Mouse (Mus musculus) forebrain, embryonic 14.5 days (tissue): Measurements from ENCODE around the gene Cntn4. TPM values are rescaled to one million over a fixed set of nuclear protein-coding genes. Genes with fewer than 3 reads are reported as not detected.

Source experiments
- ATAC-seq: fragments of 200-750 bp; cut with Nextera tagmentation; 2 replicates; pipeline ENCODE4 v1.8.0; 2017; ENCODE audit warnings: mild to moderate bottlenecking, moderate library complexity
- DNase-seq: peaks from one replicate; pipeline ENCODE4 v3.0.0-alpha.2; 2015; ENCODE audit warnings: low spot score
- H3K27ac ChIP-seq: fragments of 300-500 bp; sonication (generic); 2 replicates; pipeline ENCODE4 v1.5.1; 2014; ENCODE audit warnings: low read depth, mild to moderate bottlenecking, control low read depth, low read length, moderate library complexity
- H3K27me3 ChIP-seq: fragments of 300-500 bp; sonication (generic); replicated peaks from 2 replicates; pipeline ENCODE4 v1.6.1; 2014; ENCODE audit warnings: low read length, control low read depth, mixed read lengths; ENCODE audit not compliant: control insufficient read depth, insufficient read depth
- H3K36me3 ChIP-seq: fragments of 300-500 bp; sonication (generic); 2 replicates; pipeline ENCODE4 v1.6.1; 2014; ENCODE audit warnings: low read length, control low read depth; ENCODE audit not compliant: control insufficient read depth, insufficient read depth
- H3K4me1 ChIP-seq: fragments of 300-500 bp; sonication (generic); 2 replicates; pipeline ENCODE4 v1.6.1; 2014; ENCODE audit warnings: antibody characterized with exemption, low read length, control low read depth; ENCODE audit not compliant: control insufficient read depth, insufficient read depth
- H3K4me2 ChIP-seq: fragments of 300-500 bp; sonication (generic); 2 replicates; pipeline ENCODE4 v1.6.1; 2014; ENCODE audit warnings: mild to moderate bottlenecking, control low read depth, low read length
- H3K4me3 ChIP-seq: fragments of 300-500 bp; sonication (generic); 2 replicates; pipeline ENCODE4 v1.5.1; 2014; ENCODE audit warnings: low read depth, low read length, control low read depth
- H3K9ac ChIP-seq: fragments of 300-500 bp; sonication (generic); 2 replicates; pipeline ENCODE4 v1.6.1; 2014; ENCODE audit warnings: mild to moderate bottlenecking, low read length, control low read depth, moderate library complexity
- H3K9me3 ChIP-seq: fragments of 300-500 bp; sonication (generic); replicated peaks from 2 replicates; pipeline ENCODE4 v1.6.1; 2016; ENCODE audit warnings: low read length, control low read depth, mixed read lengths; ENCODE audit not compliant: control insufficient read depth
- WGBS: fragments of 180-500 bp; shearing (Covaris S2); extraction: QIAGEN DNeasy Blood & Tissue Kit; methylation state at CpG from one replicate; pipeline ENCODE4 v1.1.7; 2014; 5-methylcytosine and 5-hydroxymethylcytosine counted together
- polyA plus RNA-seq: library from polyadenylated mRNA; unstranded; fragments of >200 nt; fragmentation: Nextera tagmentation; extraction: Ambion mirVana; gene quantifications from 2 replicates; pipeline ENCODE4 v1.2.1, GENCODE M21; 2014

Cntn4 gene
- polyA plus RNA-seq, 1 experiment from 2014 or later = 6.6 TPM

- H3K27me3 ChIP-seq = no peaks in the 10 kb centered on the region
- ATAC-seq = no peak
- 57% methylated on average over 3 of the region's 3 CpGs for WGBS
- H3K36me3 ChIP-seq = no peaks in the 10 kb centered on the region
- DNase-seq = no peak
- no peaks in the 10 kb centered on the region for H3K4me1 ChIP-seq
- no peak overlapping the region for H3K9ac ChIP-seq
- no peak overlapping the region for H3K27ac ChIP-seq
- no peak overlapping the region for H3K4me2 ChIP-seq
- no peak overlapping the region for H3K4me3 ChIP-seq
- no peaks in the 10 kb centered on the region for H3K9me3 ChIP-seq
Measured at GRCm38 (mm10) chr6:106441246-106441645, 763.8 kb downstream of the Cntn4 start.

- WGBS = 53% methylated on average over 3 of the region's 3 CpGs
- H3K9me3 ChIP-seq = no peaks in the 10 kb centered on the region
- no peak overlapping the region for H3K4me3 ChIP-seq
- H3K4me2 ChIP-seq = no peak overlapping the region
- no peaks in the 10 kb centered on the region for H3K27me3 ChIP-seq
- no peak overlapping the region for H3K27ac ChIP-seq
- peak; percentile 25 for DNase-seq
- ATAC-seq = no peak
- H3K36me3 ChIP-seq = no peaks in the 10 kb centered on the region
- no peak overlapping the region for H3K9ac ChIP-seq
- H3K4me1 ChIP-seq = no peaks in the 10 kb centered on the region; the same call in 1 of the 2 replicates
Measured at GRCm38 (mm10) chr6:106454131-106454838, 776.8 kb downstream of the Cntn4 start.

- DNase-seq = peak; percentile 42
- H3K4me2 ChIP-seq = no peak overlapping the region
- no peaks in the 10 kb centered on the region for H3K27me3 ChIP-seq
- no peak overlapping the region for H3K27ac ChIP-seq
- no peaks in the 10 kb centered on the region for H3K9me3 ChIP-seq
- H3K9ac ChIP-seq = no peak overlapping the region
- ATAC-seq = peak; percentile 88
- no peaks in the 10 kb centered on the region; the same call in 1 of the 2 replicates for H3K4me1 ChIP-seq
- no peaks in the 10 kb centered on the region for H3K36me3 ChIP-seq
- WGBS = 46% methylated on average over 3 of the region's 3 CpGs
- no peak overlapping the region for H3K4me3 ChIP-seq
Measured at GRCm38 (mm10) chr6:106455616-106456015, 778.2 kb downstream of the Cntn4 start.

GRCm38 (mm10) chr6:106458166-106458565 lies 780.7 kb downstream of the Cntn4 start:
- no peak overlapping the region for H3K9ac ChIP-seq
- H3K27me3 ChIP-seq = no peaks in the 10 kb centered on the region
- WGBS = 84% methylated on average over 6 of the region's 6 CpGs
- H3K4me3 ChIP-seq = no peak overlapping the region
- DNase-seq (no peak), ATAC-seq (no peak)
- no peak overlapping the region for H3K4me2 ChIP-seq
- H3K4me1 ChIP-seq = no peaks in the 10 kb centered on the region; the same call in 1 of the 2 replicates
- H3K27ac ChIP-seq = no peak overlapping the region
- no peaks in the 10 kb centered on the region for H3K36me3 ChIP-seq
- no peaks in the 10 kb centered on the region for H3K9me3 ChIP-seq

GRCm38 (mm10) chr6:106462403-106462802 lies 784.9 kb downstream of the Cntn4 start:
- no peaks in the 10 kb centered on the region for H3K27me3 ChIP-seq
- no peak overlapping the region for H3K27ac ChIP-seq
- no peak overlapping the region for H3K4me3 ChIP-seq
- WGBS = 89% methylated on average over 6 of the region's 6 CpGs
- no peak overlapping the region for H3K4me2 ChIP-seq
- DNase-seq = no peak
- no peak for ATAC-seq
- no peaks in the 10 kb centered on the region for H3K9me3 ChIP-seq
- H3K4me1 ChIP-seq = peaks cover 4% of the 10 kb centered on the region; the same call in 1 of the 2 replicates
- H3K9ac ChIP-seq = no peak overlapping the region
- no peaks in the 10 kb centered on the region for H3K36me3 ChIP-seq

- Histone ChIP-seq H3K9ac (no peak overlapping the region), H3K27ac (no peak overlapping the region), H3K36me3 (no peaks in the 10 kb centered on the region), H3K4me1 (peaks cover 4% of the 10 kb centered on the region; the same call in 1 of the 2 replicates), H3K4me2 (no peak overlapping the region), H3K9me3 (no peaks in the 10 kb centered on the region), H3K27me3 (no peaks in the 10 kb centered on the region), H3K4me3 (no peak overlapping the region)
- no peak for DNase-seq
- 89% methylated on average over 2 of the region's 2 CpGs for WGBS
- ATAC-seq = no peak
Measured at GRCm38 (mm10) chr6:106463857-106464256, 786.4 kb downstream of the Cntn4 start.

- H3K27me3 ChIP-seq = no peaks in the 10 kb centered on the region
- no peak overlapping the region for H3K27ac ChIP-seq
- WGBS = 3% methylated on average over 2 of the region's 2 CpGs
- H3K9me3 ChIP-seq = no peaks in the 10 kb centered on the region
- H3K9ac ChIP-seq = no peak overlapping the region
- peaks cover 4% of the 10 kb centered on the region; the same call in 1 of the 2 replicates for H3K4me1 ChIP-seq
- ATAC-seq (peak; percentile 64), DNase-seq (peak; percentile 71)
- no peak overlapping the region for H3K4me3 ChIP-seq
- no peak overlapping the region for H3K4me2 ChIP-seq
- no peaks in the 10 kb centered on the region for H3K36me3 ChIP-seq
Measured at GRCm38 (mm10) chr6:106465766-106466165, 788.3 kb downstream of the Cntn4 start.

- Histone ChIP-seq H3K9ac (no peak overlapping the region), H3K4me2 (no peak overlapping the region), H3K4me3 (no peak overlapping the region), H3K27me3 (no peaks in the 10 kb centered on the region), H3K4me1 (peaks cover 4% of the 10 kb centered on the region; the same call in 1 of the 2 replicates), H3K9me3 (no peaks in the 10 kb centered on the region), H3K36me3 (no peaks in the 10 kb centered on the region), H3K27ac (0 out of 2 replicates have a peak overlapping the region, but pooled peaks have one; percentile 15)
- peak; percentile 94 for ATAC-seq
- WGBS = 12% methylated on average over 5 of the region's 5 CpGs
- peak; percentile 82 for DNase-seq
Measured at GRCm38 (mm10) chr6:106466267-106467029, 789.0 kb downstream of the Cntn4 start.
